Mouse (Mus musculus) heart, postnatal 0 days (tissue): ENCODE measurements around the gene Tulp2. TPM values are rescaled to one million over a fixed set of nuclear protein-coding genes. Genes with fewer than 3 reads are reported as not detected.
A peak's percentile ranks its signal among the peaks of the same experiment; 100 is the strongest.

ENCODE experiments used
- ATAC-seq: fragments of 200-750 bp; cut with Nextera tagmentation; 2 replicates; pipeline ENCODE4 v1.8.0; 2017; ENCODE audit warnings: low read depth, moderate number of reproducible peaks, moderate library complexity; ENCODE audit not compliant: insufficient read depth
- DNase-seq: peaks from one replicate; pipeline ENCODE4 v3.0.0-alpha.2; 2016; ENCODE audit warnings: low spot score
- H3K27ac ChIP-seq: fragments of 300-500 bp; sonication (generic); 2 replicates; pipeline ENCODE4 v1.5.1; 2014; ENCODE audit warnings: low read depth, mild to moderate bottlenecking
- H3K27me3 ChIP-seq: fragments of 300-500 bp; sonication (generic); 2 replicates; pipeline ENCODE4 v1.6.1; 2014; ENCODE audit warnings: low read length, mixed read lengths; ENCODE audit not compliant: control insufficient read depth, insufficient read depth
- H3K36me3 ChIP-seq: fragments of 300-500 bp; sonication (generic); replicated peaks from 2 replicates; pipeline ENCODE4 v1.6.1; 2014; ENCODE audit warnings: low read length, mixed read lengths; ENCODE audit not compliant: control insufficient read depth, insufficient read depth
- H3K4me1 ChIP-seq: fragments of 300-500 bp; sonication (generic); 2 replicates; pipeline ENCODE4 v1.6.1; 2014; ENCODE audit warnings: antibody characterized with exemption; ENCODE audit not compliant: control insufficient read depth, insufficient read depth
- H3K4me2 ChIP-seq: fragments of 300-500 bp; sonication (generic); 2 replicates; pipeline ENCODE4 v1.6.1; 2014; ENCODE audit warnings: low read depth, mild to moderate bottlenecking, low read length, moderate library complexity
- H3K4me3 ChIP-seq: fragments of 300-500 bp; sonication (generic); 2 replicates; pipeline ENCODE4 v1.5.1; 2014; ENCODE audit warnings: low read depth, low read length
- H3K9ac ChIP-seq: fragments of 300-500 bp; sonication (generic); replicated peaks from 2 replicates; pipeline ENCODE4 v1.6.1; 2014; ENCODE audit warnings: low read depth, low read length, mixed read lengths
- H3K9me3 ChIP-seq: fragments of 300-500 bp; sonication (generic); replicated peaks from 2 replicates; pipeline ENCODE4 v1.6.1; 2016; ENCODE audit warnings: low read length; ENCODE audit not compliant: control insufficient read depth
- CTCF ChIP-seq: IDR thresholded peaks from 2 replicates; pipeline ENCODE4 v1.5.1; 2016; ENCODE audit warnings: antibody characterized with exemption, control low read depth, low read depth
- EP300 ChIP-seq: IDR thresholded peaks from 2 replicates; pipeline ENCODE4 v1.6.1; 2016; ENCODE audit warnings: antibody characterized with exemption, low read depth
- WGBS: fragments of 180-500 bp; shearing (Covaris S2); extraction: QIAGEN DNeasy Blood & Tissue Kit; methylation state at CpG from one replicate; pipeline ENCODE4 v1.1.7; 2014; 5-methylcytosine and 5-hydroxymethylcytosine counted together
- polyA plus RNA-seq: library from polyadenylated mRNA; unstranded; fragments of >200 nt; fragmentation: Nextera tagmentation; extraction: Ambion mirVana; gene quantifications from 2 replicates; pipeline ENCODE4 v1.2.1, GENCODE M21; 2015
- total RNA-seq: library from RNA; depleted of rRNA; stranded (reverse); fragments of >200 nt; gene quantifications from 2 replicates; pipeline ENCODE4 v1.2.3, GENCODE M21; 2014; ENCODE audit warnings: low replicate concordance

The Tulp2 gene
- total and polyA plus RNA-seq, 2 experiments from 2014 or later = 0.20 TPM; not detected in 1

DNA sequence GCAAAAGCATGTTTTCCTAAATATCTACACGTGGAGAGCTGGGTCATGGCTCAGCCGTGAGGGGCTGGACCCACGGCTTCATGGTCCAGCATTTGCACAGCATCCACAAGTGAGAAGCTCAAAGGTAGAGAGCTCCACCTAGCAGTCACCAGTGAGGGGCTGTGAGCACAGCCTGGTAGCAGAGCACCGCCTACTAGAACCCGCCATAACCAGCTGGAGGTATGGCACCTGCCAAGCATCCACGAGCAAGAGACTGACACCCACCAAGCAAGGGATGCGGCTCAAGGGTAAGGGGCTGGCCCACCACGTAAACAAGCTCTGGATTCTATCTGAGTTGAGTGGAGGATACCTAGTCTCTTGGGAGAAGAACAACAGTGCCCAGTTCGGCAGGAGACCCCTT lies 16.1 kb upstream of the Tulp2 start:
- peaks cover 16% of the 10 kb centered on the region for H3K4me1 ChIP-seq
- no peak for TF ChIP-seq EP300
- TF ChIP-seq CTCF = no peak
- no peak overlapping the region for H3K27ac ChIP-seq
- ATAC-seq = no peak
- H3K27me3 ChIP-seq = no peaks in the 10 kb centered on the region
- no peak overlapping the region for H3K9ac ChIP-seq
- H3K4me2 ChIP-seq = peak overlapping the region; percentile 90
- H3K4me3 ChIP-seq = peak overlapping the region; percentile 87
- 77% methylated on average over 9 of the region's 9 CpGs for WGBS
- DNase-seq = no peak
- no peaks in the 10 kb centered on the region for H3K9me3 ChIP-seq
- peaks cover 23% of the 10 kb centered on the region for H3K36me3 ChIP-seq

DNA sequence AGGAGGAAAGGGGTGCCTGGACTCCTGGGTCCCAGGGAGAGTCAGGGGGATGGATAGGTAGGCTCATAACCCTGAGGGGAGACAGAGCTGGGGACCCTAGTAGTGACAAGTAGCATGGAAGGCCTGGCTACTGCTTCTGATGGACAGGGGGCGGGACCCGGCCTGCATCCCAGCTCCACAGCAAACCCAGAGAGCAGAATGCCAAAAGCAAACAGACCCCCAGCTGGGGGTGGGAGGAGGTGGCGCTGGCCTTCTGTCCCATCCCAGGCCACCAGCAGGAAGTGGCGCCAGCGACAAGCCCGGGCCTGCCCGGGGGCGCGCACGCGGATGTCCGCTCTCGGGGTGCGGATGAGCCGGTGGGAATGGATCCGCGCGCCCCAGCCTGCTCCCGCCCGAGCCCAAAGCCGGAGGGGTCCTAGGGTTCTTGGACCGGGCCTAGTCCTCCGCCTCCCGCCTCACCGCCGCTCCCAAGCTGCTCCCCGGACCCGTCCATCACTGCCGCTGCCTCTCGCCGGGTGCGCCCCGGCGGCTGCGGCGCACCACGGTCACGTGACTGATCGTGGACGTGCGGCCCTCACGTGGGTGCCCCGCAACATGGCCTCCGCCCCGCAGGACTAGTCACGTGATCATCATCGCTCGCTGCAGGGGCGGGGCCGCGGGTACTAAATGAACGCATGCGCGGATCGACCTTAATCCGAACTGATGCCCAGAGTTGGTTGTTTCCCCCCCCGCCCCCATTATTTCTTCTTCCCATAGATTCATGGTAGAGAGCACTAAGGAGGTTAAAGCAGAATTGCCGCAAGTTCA lies 15.2 kb upstream of the Tulp2 start, which contains the start of gene Bax:
Bax (minus strand) TSS at position 616 of the 807 bp plus-strand sequence.
- Histone ChIP-seq H3K4me3 (peak within 1 kb of the TSS; percentile 87), H3K27me3 (no peaks in the 10 kb centered on the region), H3K36me3 (peaks cover 23% of the 10 kb centered on the region), H3K4me1 (peaks cover 12% of the 10 kb centered on the region), H3K9me3 (no peaks in the 10 kb centered on the region), H3K9ac (peak within 1 kb of the TSS; percentile 75), H3K27ac (peak within 1 kb of the TSS; percentile 72), H3K4me2 (peak within 1 kb of the TSS; percentile 90)
- DNase-seq (peak; percentile 98), ATAC-seq (peak; percentile 91)
- 0 out of 2 replicates have a peak, but pooled peaks have one; percentile 6 for TF ChIP-seq CTCF
- TF ChIP-seq EP300 = no peak
- under 1% methylated on average over 42 of the region's 58 CpGs for WGBS

GRCm38 (mm10) chr7:45467090-45467670 lies 14.5 kb upstream of the Tulp2 start:
- peak overlapping the region; percentile 87 for H3K4me3 ChIP-seq
- H3K4me2 ChIP-seq = peak overlapping the region; percentile 90
- DNase-seq = no peak
- TF ChIP-seq EP300 (no peak), CTCF (no peak)
- H3K27ac ChIP-seq = no peak overlapping the region
- ATAC-seq = peak; percentile 18
- no peaks in the 10 kb centered on the region for H3K27me3 ChIP-seq
- H3K9ac ChIP-seq = no peak overlapping the region
- no peaks in the 10 kb centered on the region for H3K9me3 ChIP-seq
- WGBS = 37% methylated on average over 7 of the region's 7 CpGs
- H3K36me3 ChIP-seq = peaks cover 23% of the 10 kb centered on the region
- peaks cover 12% of the 10 kb centered on the region for H3K4me1 ChIP-seq

GRCm38 (mm10) chr7:45470869-45471268 lies 10.8 kb upstream of the Tulp2 start:
- no peak for ATAC-seq
- H3K27me3 ChIP-seq = no peaks in the 10 kb centered on the region
- peak; percentile 69 for TF ChIP-seq CTCF
- no peak for TF ChIP-seq EP300
- no peak overlapping the region for H3K4me2 ChIP-seq
- H3K4me1 ChIP-seq = peaks cover 9% of the 10 kb centered on the region
- H3K9me3 ChIP-seq = no peaks in the 10 kb centered on the region
- no peaks in the 10 kb centered on the region for H3K36me3 ChIP-seq
- H3K27ac ChIP-seq = no peak overlapping the region
- H3K9ac ChIP-seq = no peak overlapping the region
- under 1% methylated on average over 3 of the region's 3 CpGs for WGBS
- DNase-seq = peak; percentile 84
- H3K4me3 ChIP-seq = no peak overlapping the region

DNA sequence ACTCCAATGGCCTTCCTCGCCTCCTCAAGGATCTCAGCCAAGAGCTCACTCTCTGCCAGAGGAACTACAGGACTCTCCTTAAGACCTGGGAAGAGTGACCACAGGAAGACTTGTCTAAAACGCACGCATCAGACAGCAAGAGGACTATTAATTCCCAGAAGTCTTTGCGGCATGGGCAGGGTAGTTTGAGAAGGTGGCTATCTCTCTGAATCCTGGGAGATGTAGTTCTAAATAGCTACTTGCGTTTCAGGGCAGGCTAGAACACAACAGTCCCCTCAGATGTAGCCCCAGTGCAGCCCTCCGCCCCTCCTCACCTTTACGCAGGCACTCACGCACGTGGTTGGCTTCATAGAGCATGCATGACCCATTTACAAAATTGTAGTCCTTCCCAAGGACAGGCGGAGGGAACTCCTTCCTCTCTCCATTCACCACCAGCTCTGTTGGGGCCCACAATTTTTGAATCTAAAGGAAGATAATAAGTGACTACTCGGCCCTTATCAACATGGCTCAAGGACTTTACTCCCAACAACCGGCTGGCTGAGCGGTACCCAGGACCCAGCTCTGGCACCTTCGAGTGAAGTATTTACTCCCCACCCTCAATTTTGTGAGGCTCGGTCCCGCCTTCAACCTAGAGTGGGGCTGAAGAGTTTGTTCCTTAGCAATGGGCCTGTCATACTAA lies 6.2 kb upstream of the Tulp2 start:
- 0 out of 2 replicates have a peak overlapping the region, but pooled peaks have one; percentile 38 for H3K9ac ChIP-seq
- H3K27me3 ChIP-seq = no peaks in the 10 kb centered on the region
- peak overlapping the region; percentile 52 for H3K4me2 ChIP-seq
- DNase-seq (peak; percentile 51), ATAC-seq (peak; percentile 40; the same call in 1 of the 2 replicates)
- WGBS = 61% methylated on average over 16 of the region's 16 CpGs
- H3K36me3 ChIP-seq = no peaks in the 10 kb centered on the region
- no peak for TF ChIP-seq CTCF
- TF ChIP-seq EP300 = no peak
- no peaks in the 10 kb centered on the region for H3K9me3 ChIP-seq
- H3K27ac ChIP-seq = no peak overlapping the region
- peak overlapping the region; percentile 19; the same call in 1 of the 2 replicates for H3K4me3 ChIP-seq
- H3K4me1 ChIP-seq = no peaks in the 10 kb centered on the region
